Mouse (Mus musculus) inflammation-experienced regulatory T-cells, adult 16 weeks (primary cell): ENCODE data around the gene Sec14l4. TPM values are rescaled to one million over a fixed set of nuclear protein-coding genes. Genes with fewer than 3 reads are reported as not detected.

Experiments used
- polyA plus RNA-seq: library from polyadenylated mRNA; unstranded; fragments of 100-300 nt; shearing (Covaris generic); gene quantifications from one replicate; pipeline ENCODE4 v1.2.1, GENCODE M21; 2017

Gene Sec14l4
- polyA plus RNA-seq, result not detected

GRCm38 (mm10) chr11:4031126-4031941 is at the start of gene Sec14l4:
Gene Sec14l4, plus strand, starts transcription at chr11:4031462.

GRCm38 (mm10) chr11:3983291-3983862 is 47.9 kb upstream of the Sec14l4 start, which contains the start of gene Gal3st1:
Gene Gal3st1, plus strand, starts transcription at chr11:3983636.

GRCm38 (mm10) chr11:4064627-4065122 is 33.4 kb downstream of the Sec14l4 start, which contains the start of gene Sec14l3:
Gene Sec14l3, plus strand, starts transcription at chr11:4064841.

GRCm38 (mm10) chr11:4095171-4096053 is 64.2 kb downstream of the Sec14l4 start, which contains the start of gene Mtfp1:
Gene Mtfp1, minus strand, starts transcription at chr11:4095445.

Other genes with a start within 250 kb of the Sec14l4 start
- not detected for gene Osbp2, start 167.6 kb upstream of the Sec14l4 start, polyA plus RNA-seq
- gene 4921536K21Rik, start 136.4 kb upstream of the Sec14l4 start, polyA plus RNA-seq, result not detected
- gene Dusp18, start 136.2 kb upstream of the Sec14l4 start, polyA plus RNA-seq, result 0.22 TPM
- 5.6 TPM for gene Slc35e4, start 116.8 kb upstream of the Sec14l4 start, polyA plus RNA-seq
- 50.7 TPM for gene Tcn2, start 99.3 kb upstream of the Sec14l4 start, polyA plus RNA-seq
- 97.6 TPM for gene Pes1, start 67.5 kb upstream of the Sec14l4 start, polyA plus RNA-seq
- gene 4930556J24Rik, start 54.7 kb upstream of the Sec14l4 start, polyA plus RNA-seq, result 0.27 TPM
- gene Gal3st1, start 47.8 kb upstream of the Sec14l4 start, polyA plus RNA-seq, result not detected
- gene Sec14l3, start 33.4 kb downstream of the Sec14l4 start, polyA plus RNA-seq, result not detected
- 3.5 TPM for gene Mtfp1, start 64.0 kb downstream of the Sec14l4 start, polyA plus RNA-seq
- gene Sec14l2, start 92.0 kb downstream of the Sec14l4 start, polyA plus RNA-seq, result 1.2 TPM
- gene Rnf215, start 103.7 kb downstream of the Sec14l4 start, polyA plus RNA-seq, result 29.2 TPM
- 8.8 TPM for gene Ccdc157, start 128.8 kb downstream of the Sec14l4 start, polyA plus RNA-seq
- gene Sf3a1, start 128.9 kb downstream of the Sec14l4 start, polyA plus RNA-seq, result 96.2 TPM
- gene Tbc1d10a, start 155.3 kb downstream of the Sec14l4 start, polyA plus RNA-seq, result 58.0 TPM
- 51.5 TPM for gene Castor1, start 186.8 kb downstream of the Sec14l4 start, polyA plus RNA-seq
- 33.8 TPM for gene Osm, start 205.0 kb downstream of the Sec14l4 start, polyA plus RNA-seq
- gene Lif, start 226.1 kb downstream of the Sec14l4 start, polyA plus RNA-seq, result 3.5 TPM